Mouse (Mus musculus): ENCODE data around the gene Rftn1. TPM values are rescaled to one million over a fixed set of nuclear protein-coding genes. Genes with fewer than 3 reads are reported as not detected.

Gene Rftn1
- total and polyA plus RNA-seq, 2 experiments from 2014 or later = 36.5 to 54.8 TPM

GRCm38 (mm10) chr17:50169946-50170427 lies 20.5 kb downstream of the Rftn1 start:
- TF ChIP-seq EP300 (IDR thresholded peaks at IDR 0.05; ENCODE audit: low read depth) (no peak), CTCF (IDR thresholded peaks at IDR 0.05; ENCODE audit: low read depth) (no peak)
- 0 out of 2 replicates have a peak, but pooled peaks have one; percentile 9 for ATAC-seq (ENCODE audit: insufficient read depth, low read depth)
- Histone ChIP-seq H3K4me2 (ENCODE audit: low read depth, low read length) (no peak overlapping the region; the same call in 1 of the 2 replicates), H3K36me3 (replicated peaks; ENCODE audit: control insufficient read depth, insufficient read depth, low read length) (peaks cover 41% of the 10 kb centered on the region), H3K4me3 (ENCODE audit: low read depth, low read length) (no peak overlapping the region), H3K9me3 (replicated peaks; ENCODE audit: control insufficient read depth, low read length) (peaks cover 4% of the 10 kb centered on the region; the same call in 1 of the 2 replicates), H3K27me3 (ENCODE audit: control insufficient read depth, insufficient read depth, low read length) (no peaks in the 10 kb centered on the region), H3K9ac (replicated peaks; ENCODE audit: low read depth, low read length) (no peak overlapping the region), H3K4me1 (ENCODE audit: control insufficient read depth, insufficient read depth) (peaks cover 19% of the 10 kb centered on the region), H3K27ac (ENCODE audit: low read depth) (peak overlapping the region; percentile 71)
- DNase-seq (ENCODE audit: low spot score) = no peak
- WGBS = 60% methylated on average over 7 of the region's 7 CpGs

GRCm38 (mm10) chr17:50160904-50161805 lies 29.3 kb downstream of the Rftn1 start:
- no peak overlapping the region for H3K27ac ChIP-seq (ENCODE audit: low read depth)
- peaks cover 44% of the 10 kb centered on the region for H3K36me3 ChIP-seq (replicated peaks; ENCODE audit: control insufficient read depth, insufficient read depth, low read length)
- H3K9ac ChIP-seq (replicated peaks; ENCODE audit: low read depth, low read length) = no peak overlapping the region
- H3K9me3 ChIP-seq (replicated peaks; ENCODE audit: control insufficient read depth, low read length) = peaks cover 13% of the 10 kb centered on the region
- no peaks in the 10 kb centered on the region for H3K4me1 ChIP-seq (ENCODE audit: control insufficient read depth, insufficient read depth)
- no peak overlapping the region for H3K4me2 ChIP-seq (ENCODE audit: low read depth, low read length)
- no peak for DNase-seq (ENCODE audit: low spot score)
- ATAC-seq (ENCODE audit: insufficient read depth, low read depth) = no peak
- 71% methylated on average over 20 of the region's 20 CpGs for WGBS
- no peak overlapping the region for H3K4me3 ChIP-seq (ENCODE audit: low read depth, low read length)
- no peaks in the 10 kb centered on the region for H3K27me3 ChIP-seq (ENCODE audit: control insufficient read depth, insufficient read depth, low read length)
- TF ChIP-seq EP300 (IDR thresholded peaks at IDR 0.05; ENCODE audit: low read depth) = no peak
- TF ChIP-seq CTCF (IDR thresholded peaks at IDR 0.05; ENCODE audit: low read depth) = no peak

GRCm38 (mm10) chr17:50160357-50160756 lies 30.1 kb downstream of the Rftn1 start:
- Histone ChIP-seq H3K27me3 (ENCODE audit: control insufficient read depth, insufficient read depth, low read length) (no peaks in the 10 kb centered on the region), H3K36me3 (replicated peaks; ENCODE audit: control insufficient read depth, insufficient read depth, low read length) (peaks cover 36% of the 10 kb centered on the region), H3K9ac (replicated peaks; ENCODE audit: low read depth, low read length) (no peak overlapping the region), H3K27ac (ENCODE audit: low read depth) (no peak overlapping the region), H3K4me2 (ENCODE audit: low read depth, low read length) (no peak overlapping the region), H3K4me3 (ENCODE audit: low read depth, low read length) (no peak overlapping the region), H3K4me1 (ENCODE audit: control insufficient read depth, insufficient read depth) (no peaks in the 10 kb centered on the region), H3K9me3 (replicated peaks; ENCODE audit: control insufficient read depth, low read length) (peaks cover 13% of the 10 kb centered on the region)
- ATAC-seq (ENCODE audit: insufficient read depth, low read depth) = no peak
- TF ChIP-seq CTCF (IDR thresholded peaks at IDR 0.05; ENCODE audit: low read depth) (no peak), EP300 (IDR thresholded peaks at IDR 0.05; ENCODE audit: low read depth) (no peak)
- WGBS = 92% methylated on average over 6 of the region's 6 CpGs
- DNase-seq (ENCODE audit: low spot score) = no peak

- WGBS = 84% methylated on average over 6 of the region's 6 CpGs
- no peak overlapping the region for H3K27ac ChIP-seq (ENCODE audit: low read depth)
- H3K4me3 ChIP-seq (ENCODE audit: low read depth, low read length) = no peak overlapping the region
- H3K27me3 ChIP-seq (ENCODE audit: control insufficient read depth, insufficient read depth, low read length) = no peaks in the 10 kb centered on the region
- peaks cover 31% of the 10 kb centered on the region for H3K36me3 ChIP-seq (replicated peaks; ENCODE audit: control insufficient read depth, insufficient read depth, low read length)
- no peak overlapping the region for H3K4me2 ChIP-seq (ENCODE audit: low read depth, low read length)
- TF ChIP-seq CTCF (IDR thresholded peaks at IDR 0.05; ENCODE audit: low read depth) (no peak), EP300 (IDR thresholded peaks at IDR 0.05; ENCODE audit: low read depth) (no peak)
- peaks cover 7% of the 10 kb centered on the region for H3K9me3 ChIP-seq (replicated peaks; ENCODE audit: control insufficient read depth, low read length)
- no peak for ATAC-seq (ENCODE audit: insufficient read depth, low read depth)
- DNase-seq (ENCODE audit: low spot score) = no peak
- no peak overlapping the region for H3K9ac ChIP-seq (replicated peaks; ENCODE audit: low read depth, low read length)
- no peaks in the 10 kb centered on the region for H3K4me1 ChIP-seq (ENCODE audit: control insufficient read depth, insufficient read depth)
These were observed 30.7 kb downstream of the Rftn1 start for GRCm38 (mm10) chr17:50159816-50160215.

- Histone ChIP-seq H3K27me3 (ENCODE audit: control insufficient read depth, insufficient read depth, low read length) (no peaks in the 10 kb centered on the region), H3K36me3 (replicated peaks; ENCODE audit: control insufficient read depth, insufficient read depth, low read length) (peaks cover 19% of the 10 kb centered on the region), H3K4me2 (ENCODE audit: low read depth, low read length) (no peak overlapping the region), H3K4me1 (ENCODE audit: control insufficient read depth, insufficient read depth) (no peaks in the 10 kb centered on the region), H3K4me3 (ENCODE audit: low read depth, low read length) (no peak overlapping the region), H3K9me3 (replicated peaks; ENCODE audit: control insufficient read depth, low read length) (no peaks in the 10 kb centered on the region), H3K9ac (replicated peaks; ENCODE audit: low read depth, low read length) (no peak overlapping the region), H3K27ac (ENCODE audit: low read depth) (no peak overlapping the region)
- ATAC-seq (ENCODE audit: insufficient read depth, low read depth) (peak; percentile 27; the same call in 1 of the 2 replicates), DNase-seq (ENCODE audit: low spot score) (no peak)
- WGBS = 59% methylated on average over 6 of the region's 6 CpGs
- TF ChIP-seq EP300 (IDR thresholded peaks at IDR 0.05; ENCODE audit: low read depth) = no peak
- no peak for TF ChIP-seq CTCF (IDR thresholded peaks at IDR 0.05; ENCODE audit: low read depth)
These were observed 31.9 kb downstream of the Rftn1 start for GRCm38 (mm10) chr17:50158565-50158964.

Measured in heart, postnatal 0 days (tissue).